Mouse (Mus musculus): Measurements from ENCODE around the gene Arhgef3. TPM values are rescaled to one million over a fixed set of nuclear protein-coding genes. Genes with fewer than 3 reads are reported as not detected.

Arhgef3 gene
- total and polyA plus RNA-seq, 2 experiments from 2014 or later: 16.8 to 19.8 TPM

- no peak for TF ChIP-seq CTCF (IDR thresholded peaks at IDR 0.05; ENCODE audit: low read depth)
- 71% methylated on average over 11 of the region's 11 CpGs for WGBS
Measured at GRCm38 (mm10) chr14:27182646-27183438, 68.1 kb downstream of the Arhgef3 start.

GRCm38 (mm10) chr14:27183501-27184230 is 69.0 kb downstream of the Arhgef3 start:
- DNase-seq (ENCODE audit: low spot score): peak; percentile 83

More at GRCm38 (mm10) chr14:27182646-27183438, 68.1 kb downstream of the Arhgef3 start:
- no peaks in the 10 kb centered on the region for H3K36me3 ChIP-seq (ENCODE audit: insufficient read depth, low read length)
- no peaks in the 10 kb centered on the region for H3K9me3 ChIP-seq (ENCODE audit: low read length)
- H3K4me3 ChIP-seq (ENCODE audit: low read length): no peak overlapping the region
- H3K4me2 ChIP-seq (ENCODE audit: low read depth, low read length): no peak overlapping the region
- ATAC-seq (no peak), DNase-seq (ENCODE audit: low spot score) (no peak)
- no peak overlapping the region for H3K9ac ChIP-seq (replicated peaks; ENCODE audit: low read length)
- H3K27me3 ChIP-seq (ENCODE audit: insufficient read depth, low read length): no peaks in the 10 kb centered on the region
- no peaks in the 10 kb centered on the region; the same call in 1 of the 2 replicates for H3K4me1 ChIP-seq (ENCODE audit: insufficient read depth, low read length)
- no peak overlapping the region for H3K27ac ChIP-seq

GRCm38 (mm10) chr14:27185902-27186301 is 71.2 kb downstream of the Arhgef3 start:
- H3K4me1 ChIP-seq (ENCODE audit: insufficient read depth, low read length): 0 out of 2 replicates have a peak, but pooled peaks cover 3% of the 10 kb centered on the region
- no peaks in the 10 kb centered on the region for H3K9me3 ChIP-seq (ENCODE audit: low read length)
- WGBS: 82% methylated on average over 5 of the region's 5 CpGs
- no peak overlapping the region for H3K4me3 ChIP-seq (ENCODE audit: low read length)
- H3K27ac ChIP-seq: no peak overlapping the region
- no peak overlapping the region for H3K4me2 ChIP-seq (ENCODE audit: low read depth, low read length)
- no peaks in the 10 kb centered on the region for H3K27me3 ChIP-seq (ENCODE audit: insufficient read depth, low read length)
- no peak for ATAC-seq
- TF ChIP-seq CTCF (IDR thresholded peaks at IDR 0.05; ENCODE audit: low read depth): no peak
- no peak for DNase-seq (ENCODE audit: low spot score)
- no peaks in the 10 kb centered on the region for H3K36me3 ChIP-seq (ENCODE audit: insufficient read depth, low read length)
- no peak overlapping the region for H3K9ac ChIP-seq (replicated peaks; ENCODE audit: low read length)

More at GRCm38 (mm10) chr14:27183501-27184230, 69.0 kb downstream of the Arhgef3 start:
- peak; percentile 73 for TF ChIP-seq CTCF (IDR thresholded peaks at IDR 0.05; ENCODE audit: low read depth)
- 65% methylated on average over 16 of the region's 16 CpGs for WGBS
- no peak overlapping the region for H3K27ac ChIP-seq
- ATAC-seq: no peak
- no peak overlapping the region for H3K4me3 ChIP-seq (ENCODE audit: low read length)
- no peaks in the 10 kb centered on the region for H3K9me3 ChIP-seq (ENCODE audit: low read length)
- no peaks in the 10 kb centered on the region for H3K36me3 ChIP-seq (ENCODE audit: insufficient read depth, low read length)
- no peak overlapping the region for H3K4me2 ChIP-seq (ENCODE audit: low read depth, low read length)
- no peaks in the 10 kb centered on the region for H3K4me1 ChIP-seq (ENCODE audit: insufficient read depth, low read length)
- no peaks in the 10 kb centered on the region for H3K27me3 ChIP-seq (ENCODE audit: insufficient read depth, low read length)
- no peak overlapping the region for H3K9ac ChIP-seq (replicated peaks; ENCODE audit: low read length)

GRCm38 (mm10) chr14:27186596-27186995 is 71.9 kb downstream of the Arhgef3 start:
- WGBS: 75% methylated on average over 4 of the region's 4 CpGs
- Histone ChIP-seq H3K36me3 (ENCODE audit: insufficient read depth, low read length) (no peaks in the 10 kb centered on the region), H3K4me2 (ENCODE audit: low read depth, low read length) (no peak overlapping the region), H3K4me1 (ENCODE audit: insufficient read depth, low read length) (0 out of 2 replicates have a peak, but pooled peaks cover 3% of the 10 kb centered on the region), H3K27ac (no peak overlapping the region), H3K9me3 (ENCODE audit: low read length) (no peaks in the 10 kb centered on the region), H3K9ac (replicated peaks; ENCODE audit: low read length) (no peak overlapping the region), H3K27me3 (ENCODE audit: insufficient read depth, low read length) (no peaks in the 10 kb centered on the region), H3K4me3 (ENCODE audit: low read length) (no peak overlapping the region)
- no peak for TF ChIP-seq CTCF (IDR thresholded peaks at IDR 0.05; ENCODE audit: low read depth)
- DNase-seq (ENCODE audit: low spot score) (no peak), ATAC-seq (no peak)

GRCm38 (mm10) chr14:27187025-27187424 is 72.3 kb downstream of the Arhgef3 start:
- whole genome bisulfite sequencing: 8% methylated on average over 4 of the region's 4 CpGs
- Histone ChIP-seq H3K36me3 (ENCODE audit: insufficient read depth, low read length) (no peaks in the 10 kb centered on the region), H3K4me2 (ENCODE audit: low read depth, low read length) (no peak overlapping the region), H3K9ac (replicated peaks; ENCODE audit: low read length) (no peak overlapping the region), H3K27ac (no peak overlapping the region), H3K9me3 (ENCODE audit: low read length) (no peaks in the 10 kb centered on the region), H3K27me3 (ENCODE audit: insufficient read depth, low read length) (no peaks in the 10 kb centered on the region), H3K4me1 (ENCODE audit: insufficient read depth, low read length) (0 out of 2 replicates have a peak, but pooled peaks cover 3% of the 10 kb centered on the region), H3K4me3 (ENCODE audit: low read length) (no peak overlapping the region)
- ATAC-seq (peak; percentile 90), DNase-seq (ENCODE audit: low spot score) (peak; percentile 83)
- TF ChIP-seq CTCF (IDR thresholded peaks at IDR 0.05; ENCODE audit: low read depth): peak; percentile 96

- no peak for TF ChIP-seq CTCF (IDR thresholded peaks at IDR 0.05; ENCODE audit: low read depth)
- Histone ChIP-seq H3K36me3 (ENCODE audit: insufficient read depth, low read length) (no peaks in the 10 kb centered on the region), H3K4me3 (ENCODE audit: low read length) (no peak overlapping the region), H3K9me3 (ENCODE audit: low read length) (no peaks in the 10 kb centered on the region), H3K27me3 (ENCODE audit: insufficient read depth, low read length) (no peaks in the 10 kb centered on the region), H3K27ac (no peak overlapping the region), H3K9ac (replicated peaks; ENCODE audit: low read length) (no peak overlapping the region), H3K4me1 (ENCODE audit: insufficient read depth, low read length) (0 out of 2 replicates have a peak, but pooled peaks cover 3% of the 10 kb centered on the region), H3K4me2 (ENCODE audit: low read depth, low read length) (no peak overlapping the region)
- WGBS: 88% methylated on average over 4 of the region's 4 CpGs
- ATAC-seq (no peak), DNase-seq (ENCODE audit: low spot score) (no peak)
Measured at GRCm38 (mm10) chr14:27187885-27188284, 73.2 kb downstream of the Arhgef3 start.

Measured in hindbrain, postnatal 0 days (tissue).